Mouse (Mus musculus) E14TG2a.4 (cell line): ENCODE data around the gene Atg13.

Experiments
- CTCF ChIP-seq: conservative IDR thresholded peaks from 2 replicates; pipeline ENCODE4 v1.5.1; 2014; ENCODE audit warnings: low read length
- NANOG ChIP-seq: IDR thresholded peaks from 2 replicates; pipeline ENCODE4 v1.6.1; 2014; ENCODE audit warnings: borderline replicate concordance, low read length, mixed read lengths

DNA sequence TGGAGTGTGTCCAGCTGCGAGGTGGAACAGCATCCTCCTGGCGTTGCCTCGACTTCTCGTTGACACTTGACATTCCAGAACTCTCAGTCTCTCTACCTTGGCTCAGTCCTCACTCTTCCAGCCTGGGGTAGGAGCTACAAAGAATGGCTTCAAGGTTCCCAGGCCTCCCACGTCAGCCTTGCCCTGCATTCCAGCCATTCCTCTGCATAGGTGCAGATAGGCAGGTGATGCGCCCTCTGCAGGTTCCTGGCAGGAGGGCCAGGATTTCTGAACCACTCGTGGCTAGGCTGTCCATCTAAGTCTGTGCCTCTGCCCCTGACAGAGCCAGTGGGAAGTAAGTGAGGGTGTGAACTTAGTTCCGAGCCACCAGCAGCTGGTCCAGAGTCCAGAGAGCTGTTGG is 53.6 kb downstream of the Atg13 start:
- peak; percentile 49 for TF ChIP-seq CTCF
- no peak for TF ChIP-seq NANOG
